Mouse (Mus musculus) thymus, adult 2 months (tissue): ENCODE results near the gene Ube2s. TPM values are rescaled to one million over a fixed set of nuclear protein-coding genes. Genes with fewer than 3 reads are reported as not detected.

Source experiments
- DNase-seq: peaks from one replicate; pipeline ENCODE4 v3.0.0; 2021
- H3K27ac ChIP-seq: fragments of 200-500 bp; 2 replicates; pipeline ENCODE4 v1.5.1; 2012; ENCODE audit warnings: low read length, control low read depth; ENCODE audit not compliant: control insufficient read depth, insufficient read depth
- H3K27me3 ChIP-seq: fragments of 200-500 bp; 2 replicates; pipeline ENCODE4 v1.6.1; 2012; ENCODE audit warnings: mild to moderate bottlenecking, low read length, moderate library complexity, mixed read lengths; ENCODE audit not compliant: control insufficient read depth, insufficient read depth
- H3K36me3 ChIP-seq: fragments of 200-500 bp; 2 replicates; pipeline ENCODE4 v1.6.1; 2012; ENCODE audit warnings: mild to moderate bottlenecking, low read length, moderate library complexity; ENCODE audit not compliant: control insufficient read depth, insufficient read depth
- H3K4me1 ChIP-seq: fragments of 200-500 bp; replicated peaks from 2 replicates; pipeline ENCODE4 v1.6.1; 2012; ENCODE audit warnings: low read length; ENCODE audit not compliant: control insufficient read depth, insufficient read depth
- H3K4me3 ChIP-seq: fragments of 200-500 bp; 2 replicates; pipeline ENCODE4 v1.5.1; 2012; ENCODE audit warnings: mild to moderate bottlenecking, low read length, control low read depth, moderate library complexity; ENCODE audit not compliant: control insufficient read depth, insufficient read depth
- CTCF ChIP-seq: fragments of 200-500 bp; IDR thresholded peaks from 2 replicates; pipeline ENCODE4 v1.5.1; 2012; ENCODE audit warnings: mild to moderate bottlenecking, control low read depth, low read length, moderate library complexity, borderline replicate concordance; ENCODE audit not compliant: control insufficient read depth, poor library complexity, insufficient read depth; ENCODE audit errors: extremely low read depth
- POLR2A ChIP-seq: fragments of 200-500 bp; IDR thresholded peaks from 2 replicates; pipeline ENCODE4 v1.6.1; 2012; ENCODE audit warnings: mild to moderate bottlenecking, low read length, control low read depth, moderate library complexity; ENCODE audit not compliant: control insufficient read depth, poor library complexity, insufficient read depth; ENCODE audit errors: extremely low read depth
- WGBS: fragments of 180-500 bp; shearing (Covaris S2); methylation state at CpG from one replicate; pipeline ENCODE4 v1.1.7; 2018; 5-methylcytosine and 5-hydroxymethylcytosine counted together
- polyA plus RNA-seq: library from polyadenylated mRNA; depleted of rRNA; stranded (reverse); fragments of >200 nt; gene quantifications from 2 replicates; pipeline ENCODE4 v1.2.3, GENCODE M21; 2012

Gene Ube2s
- polyA plus RNA-seq, 1 experiment = 970 TPM

- Histone ChIP-seq H3K4me3 (no peak overlapping the region), H3K4me1 (no peaks in the 10 kb centered on the region), H3K27me3 (no peaks in the 10 kb centered on the region), H3K36me3 (no peaks in the 10 kb centered on the region), H3K27ac (no peak overlapping the region)
- no peak for DNase-seq
- TF ChIP-seq POLR2A (no peak), CTCF (no peak)
- 93% methylated on average over 11 of the region's 11 CpGs for WGBS
Observed at GRCm38 (mm10) chr7:4850621-4851314, 38.4 kb upstream of the Ube2s start.

- no peak overlapping the region for H3K4me3 ChIP-seq
- no peak for TF ChIP-seq CTCF
- TF ChIP-seq POLR2A = no peak
Observed at GRCm38 (mm10) chr7:4849372-4849771, 37.0 kb upstream of the Ube2s start.

GRCm38 (mm10) chr7:4844917-4845309 is 32.5 kb upstream of the Ube2s start:
- Histone ChIP-seq H3K27me3 (peaks cover 21% of the 10 kb centered on the region; the same call in 1 of the 2 replicates), H3K27ac (no peak overlapping the region), H3K4me3 (no peak overlapping the region), H3K4me1 (peaks cover 7% of the 10 kb centered on the region; the same call in 1 of the 2 replicates), H3K36me3 (no peaks in the 10 kb centered on the region)
- WGBS = 28% methylated on average over 13 of the region's 13 CpGs
- TF ChIP-seq CTCF (no peak), POLR2A (no peak)
- DNase-seq = no peak

More at GRCm38 (mm10) chr7:4849372-4849771, 37.0 kb upstream of the Ube2s start:
- DNase-seq = no peak
- Histone ChIP-seq H3K4me1 (no peaks in the 10 kb centered on the region), H3K27me3 (peaks cover 5% of the 10 kb centered on the region; the same call in 1 of the 2 replicates), H3K27ac (no peak overlapping the region), H3K36me3 (no peaks in the 10 kb centered on the region)
- WGBS = 82% methylated on average over 9 of the region's 9 CpGs

- WGBS = 14% methylated on average over 41 of the region's 41 CpGs
- Histone ChIP-seq H3K4me3 (no peak within 1 kb of the TSS), H3K36me3 (no peaks in the 10 kb centered on the region), H3K27me3 (peaks cover 21% of the 10 kb centered on the region; the same call in 1 of the 2 replicates), H3K4me1 (peaks cover 7% of the 10 kb centered on the region; the same call in 1 of the 2 replicates), H3K27ac (no peak within 1 kb of the TSS)
- DNase-seq = no peak
- TF ChIP-seq CTCF (no peak), POLR2A (no peak)
Observed at GRCm38 (mm10) chr7:4844245-4844916, 32.0 kb upstream of the Ube2s start, which contains the start of gene Shisa7. Gene Shisa7 (minus strand): TSS chr7:4844696.

- TF ChIP-seq POLR2A (no peak), CTCF (no peak)
- H3K27me3 ChIP-seq = peaks cover 21% of the 10 kb centered on the region; the same call in 1 of the 2 replicates
Observed at GRCm38 (mm10) chr7:4843604-4844244, 31.3 kb upstream of the Ube2s start.

GRCm38 (mm10) chr7:4842634-4843131 is 30.3 kb upstream of the Ube2s start:
- Histone ChIP-seq H3K27ac (no peak overlapping the region), H3K4me3 (no peak overlapping the region), H3K4me1 (peaks cover 7% of the 10 kb centered on the region; the same call in 1 of the 2 replicates), H3K36me3 (no peaks in the 10 kb centered on the region), H3K27me3 (peaks cover 22% of the 10 kb centered on the region; the same call in 1 of the 2 replicates)
- no peak for TF ChIP-seq CTCF
- TF ChIP-seq POLR2A = no peak
- DNase-seq = no peak
- 1% methylated on average over 16 of the region's 16 CpGs for WGBS

More at GRCm38 (mm10) chr7:4843604-4844244, 31.3 kb upstream of the Ube2s start:
- WGBS = 6% methylated on average over 34 of the region's 34 CpGs
- H3K36me3 ChIP-seq = no peaks in the 10 kb centered on the region
- no peak overlapping the region for H3K27ac ChIP-seq
- H3K4me3 ChIP-seq = no peak overlapping the region
- peaks cover 7% of the 10 kb centered on the region; the same call in 1 of the 2 replicates for H3K4me1 ChIP-seq
- no peak for DNase-seq
